Mouse (Mus musculus) urinary bladder, postnatal 36 days (tissue): Measurements from ENCODE around the gene Drg1.

Source experiments
- DNase-seq, 2 experiments: peaks; one replicate each; pipeline ENCODE4 v3.0.0; 2022; ENCODE audit warnings: low spot score in 2 of 2, mixed read lengths in 1 of 2

Gene Drg1

DNA sequence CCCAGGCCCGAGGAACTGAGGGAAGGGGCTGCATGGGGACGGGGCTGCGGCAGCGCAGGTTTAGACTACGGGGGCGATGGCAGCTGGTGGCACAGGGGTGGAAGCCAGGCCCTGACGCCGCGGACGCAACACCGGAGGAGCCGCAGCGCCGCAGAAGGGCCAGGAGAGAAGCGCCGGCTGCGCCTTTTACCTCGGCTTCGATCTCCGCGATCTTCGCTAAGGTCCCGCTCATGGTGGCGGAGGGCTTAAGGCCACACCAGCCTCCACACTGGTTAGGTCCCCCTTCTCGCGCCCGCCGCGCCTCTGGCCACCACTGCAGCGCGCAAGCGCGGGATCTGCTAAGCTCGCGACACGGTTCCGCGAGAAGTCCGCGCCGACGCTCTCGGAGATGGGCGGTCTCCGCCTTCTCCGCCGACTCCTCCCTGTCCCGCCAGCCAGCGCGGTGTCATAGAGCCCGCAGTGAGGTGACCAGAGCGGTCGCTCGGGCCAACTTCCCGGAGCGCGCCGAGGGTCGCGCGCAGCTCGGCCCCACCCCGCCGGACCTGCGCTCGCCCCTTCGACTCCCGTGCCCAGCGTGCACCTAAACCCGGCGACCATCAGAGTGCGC, at the start of gene Drg1:
Gene Drg1, minus strand, starts transcription at position 337 of the 607 bp plus-strand sequence.
- DNase-seq = peak; percentile 84 to 93

DNA sequence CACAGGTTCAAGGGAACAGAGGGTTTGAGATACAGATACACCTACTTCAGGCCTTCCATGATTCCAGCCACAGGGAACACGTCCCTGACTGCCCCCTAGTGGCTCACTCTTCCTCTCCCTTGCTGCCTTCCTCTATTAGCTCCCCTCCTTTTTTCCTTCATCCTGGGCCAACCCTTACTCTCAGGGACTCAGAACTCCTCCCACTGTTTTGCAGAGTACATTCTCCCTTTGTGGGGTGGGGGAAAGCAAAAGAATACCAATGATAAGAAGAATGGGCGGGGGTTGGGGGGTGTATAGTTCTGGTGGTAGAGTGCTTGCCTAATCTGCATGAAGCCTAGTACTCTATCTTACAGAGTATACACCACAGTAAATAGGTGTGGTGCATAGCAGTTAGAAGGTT, 47.9 kb upstream of the Drg1 start:
- DNase-seq = peak in 1 of 2 experiments; percentile 33

DNA sequence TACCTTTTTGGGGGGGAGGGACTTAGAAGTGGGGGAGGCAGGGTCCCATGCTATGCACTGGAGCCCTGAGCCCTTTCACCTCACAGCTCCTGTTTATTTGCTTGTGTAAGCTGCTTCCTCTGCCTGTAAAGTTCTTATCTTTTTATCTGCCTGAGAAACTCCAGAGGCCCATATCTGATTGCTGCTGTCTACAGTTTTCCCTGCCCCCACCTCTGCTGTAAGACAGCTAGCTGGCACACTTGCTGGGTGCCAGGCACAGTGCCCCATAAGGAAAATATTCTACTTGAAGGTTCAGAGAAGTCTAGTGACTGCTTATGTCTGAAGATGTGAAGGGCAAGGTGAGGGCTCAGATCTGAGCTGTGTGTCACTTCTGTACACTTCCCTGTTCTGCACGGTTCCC, 47.1 kb upstream of the Drg1 start:
- DNase-seq = peak in 1 of 2 experiments; percentile 32

DNA sequence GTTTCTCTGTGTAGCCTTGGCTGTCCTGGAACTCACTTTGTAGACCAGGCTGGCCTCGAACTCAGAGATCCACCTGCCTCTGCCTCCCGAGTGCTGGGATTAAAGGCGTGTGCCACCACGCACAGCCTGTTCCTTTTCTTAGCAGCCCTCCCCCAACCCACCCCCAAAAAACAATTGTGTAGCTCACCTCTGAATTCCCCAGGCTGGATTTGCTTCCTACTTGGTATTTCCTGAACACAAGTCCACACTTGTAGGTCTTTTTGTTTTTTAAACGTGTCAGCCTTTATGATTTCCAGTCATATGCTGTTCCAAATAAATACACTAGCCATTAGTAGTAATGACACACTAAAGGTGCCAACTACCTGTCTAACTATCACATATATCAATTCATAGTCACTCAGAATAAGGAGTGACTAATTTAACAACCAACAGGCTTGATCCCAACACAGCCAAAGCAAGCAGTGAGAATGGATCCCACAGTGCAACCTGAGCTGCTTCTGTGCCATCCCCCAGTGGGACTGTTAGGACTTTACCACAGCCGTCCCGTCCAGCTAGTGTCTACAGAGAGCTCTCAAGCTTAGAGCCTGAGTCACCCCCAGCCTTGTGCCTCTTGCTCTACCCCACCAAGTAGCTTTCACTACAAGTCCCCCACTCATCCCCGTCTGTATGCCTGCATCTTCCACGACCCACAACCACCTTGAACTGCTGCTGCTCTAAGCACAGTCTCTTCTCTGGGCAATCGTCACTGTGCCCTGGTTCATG, 45.6 kb upstream of the Drg1 start:
- no peak for DNase-seq

DNA sequence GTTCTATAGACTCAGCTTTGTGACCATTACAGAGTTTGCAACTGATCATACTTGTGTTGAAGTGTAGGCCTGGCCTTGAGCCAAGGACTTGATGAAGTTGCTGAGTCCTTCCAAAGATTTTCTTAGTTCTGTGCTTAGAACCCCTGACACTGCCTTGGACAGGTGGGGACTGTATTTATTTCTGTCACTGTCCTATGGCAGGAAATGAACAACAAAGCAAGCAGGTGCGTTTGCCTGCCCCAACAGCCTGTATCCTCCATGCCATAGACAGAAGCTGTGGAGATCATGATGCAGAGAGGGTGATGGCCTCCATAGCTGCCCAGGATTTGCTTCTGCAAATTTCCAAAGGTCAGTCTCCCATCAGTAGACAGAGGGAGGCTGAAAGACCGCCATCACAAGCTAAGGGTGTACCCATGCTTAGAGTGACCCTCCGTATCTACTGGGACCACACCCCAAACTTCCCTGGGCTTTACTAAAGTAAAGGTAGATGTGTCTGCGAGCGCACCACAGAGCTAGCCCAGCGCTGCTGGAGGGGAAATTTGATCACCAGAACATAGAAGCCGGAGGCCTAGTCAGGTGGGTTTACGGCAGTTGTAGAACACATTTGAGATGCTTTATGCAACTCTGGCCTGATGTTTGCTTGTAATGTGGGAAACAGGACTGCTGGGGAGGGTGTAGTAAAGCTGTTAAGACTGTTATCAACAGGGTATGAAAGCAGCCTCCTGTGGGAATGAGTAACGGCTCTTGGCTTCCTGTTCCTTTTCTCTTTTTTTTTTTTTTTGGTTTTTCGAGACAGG, 44.8 kb upstream of the Drg1 start:
- no peak for DNase-seq

DNA sequence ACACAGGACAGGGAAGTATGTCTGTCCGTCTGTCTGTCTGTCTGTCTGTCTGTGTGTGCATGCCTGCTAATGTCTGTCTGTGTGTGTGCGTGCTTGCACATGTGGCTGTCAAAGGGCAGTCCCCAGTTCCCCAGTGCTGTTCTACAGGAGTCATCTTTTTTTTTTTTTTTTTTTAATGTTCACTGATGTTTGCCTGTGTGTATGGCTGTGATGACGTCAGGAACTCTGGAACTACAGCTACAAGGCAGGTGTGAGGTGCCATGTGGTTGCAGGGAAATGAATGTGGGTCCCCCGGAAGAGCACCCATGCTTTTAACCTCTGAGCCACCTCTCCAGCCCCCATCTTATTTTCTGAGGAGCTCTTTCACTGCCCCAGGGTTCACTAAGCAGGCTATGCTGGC, 43.7 kb upstream of the Drg1 start:
- DNase-seq = no peak

DNA sequence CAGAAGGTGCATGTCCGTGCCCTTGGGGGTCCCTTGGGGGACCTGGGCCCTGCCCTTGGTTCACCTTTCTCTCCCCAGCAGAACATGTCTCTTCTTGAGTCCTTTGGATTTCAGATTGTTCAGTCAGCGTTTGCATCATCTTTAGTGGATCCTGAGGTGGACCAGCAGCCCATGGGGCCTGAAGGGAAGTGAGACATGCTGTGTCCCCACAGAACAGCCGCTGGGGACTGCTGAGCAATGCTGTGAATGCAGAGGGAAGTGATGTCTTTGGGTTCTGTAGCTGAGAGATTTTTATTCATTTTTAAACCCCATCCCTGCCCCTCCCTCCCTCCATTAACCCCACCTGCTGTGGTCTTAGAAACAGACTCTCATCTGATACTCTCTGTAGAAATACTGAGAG, 41.7 kb upstream of the Drg1 start:
- DNase-seq = no peak

DNA sequence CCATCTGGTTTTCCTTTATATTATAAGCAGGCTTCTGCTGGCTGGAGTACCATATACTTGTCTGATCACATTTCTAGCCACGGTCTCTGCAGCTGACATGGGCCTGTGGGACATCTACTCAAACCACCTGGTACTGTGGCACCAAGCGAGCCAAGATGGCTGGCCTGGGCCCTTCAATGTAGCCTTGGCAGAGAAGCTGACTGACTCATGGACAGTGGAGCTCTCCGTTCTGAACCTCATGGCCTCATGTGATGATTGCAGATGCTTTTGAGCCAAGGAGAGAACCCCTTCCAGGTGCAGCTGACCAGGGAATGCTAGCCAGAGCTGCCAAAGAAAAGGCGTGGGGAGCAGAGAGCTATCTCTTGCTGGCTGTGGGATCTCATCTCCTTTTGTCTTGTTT, 39.6 kb upstream of the Drg1 start:
- DNase-seq = no peak

DNA sequence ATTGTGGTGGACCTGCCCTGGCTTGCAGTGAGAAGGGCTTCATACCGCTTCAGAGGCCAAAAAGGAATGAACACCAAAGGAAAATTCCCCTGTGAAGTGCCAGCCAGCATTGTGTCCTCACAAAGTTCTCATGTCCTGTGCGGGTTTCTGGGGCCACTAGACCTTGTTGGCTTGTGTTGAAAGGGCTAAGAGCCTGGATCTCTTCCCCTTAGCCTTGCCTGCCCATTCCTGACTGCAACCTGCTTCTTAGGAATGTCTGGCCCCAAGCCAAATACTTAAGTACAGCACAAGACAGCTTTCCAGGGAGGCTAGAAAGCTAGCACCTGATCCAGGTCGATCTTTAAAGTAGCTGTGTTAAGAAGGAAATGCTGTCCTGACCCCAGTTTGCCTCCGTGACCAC, 36.6 kb upstream of the Drg1 start:
- no peak for DNase-seq

DNA sequence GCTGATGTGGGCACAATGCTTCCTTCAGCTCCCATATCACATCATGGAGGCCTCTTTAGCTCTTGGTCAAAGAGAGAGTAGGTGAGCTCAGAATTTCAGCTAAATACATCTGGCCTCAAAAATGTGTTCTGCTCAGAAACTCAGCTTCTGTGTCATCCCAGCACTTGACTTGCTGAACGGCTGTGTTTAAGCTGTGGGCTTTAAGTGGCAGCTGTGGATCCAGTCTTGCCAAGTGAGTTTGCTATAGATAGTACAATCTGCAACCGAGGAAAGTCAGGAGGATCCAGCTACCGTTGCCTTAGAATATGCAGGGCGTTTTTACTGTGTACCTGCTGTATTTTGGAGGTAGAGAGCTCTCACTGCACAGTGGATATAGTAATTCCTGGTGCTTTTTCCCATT, 36.2 kb upstream of the Drg1 start:
- DNase-seq = no peak

DNA sequence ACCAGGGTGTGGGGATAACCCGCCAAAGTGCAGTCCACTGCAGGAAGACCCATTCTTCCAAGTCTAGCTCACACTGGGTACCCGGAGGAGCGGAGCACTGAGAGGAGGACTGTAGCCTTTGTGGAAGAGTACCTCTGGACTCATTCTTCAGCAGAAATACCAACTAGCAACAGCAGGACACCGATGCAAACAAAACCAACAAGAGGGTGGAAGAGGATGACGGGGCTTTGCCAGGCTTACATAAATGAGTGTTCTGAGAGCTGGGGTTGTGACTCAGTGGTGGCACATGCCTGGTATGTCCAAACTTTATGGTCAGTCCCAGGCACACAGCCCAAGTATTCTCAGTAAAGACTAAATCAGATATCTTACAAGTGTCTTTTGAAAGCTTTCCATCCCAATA, 34.9 kb upstream of the Drg1 start:
- no peak for DNase-seq

DNA sequence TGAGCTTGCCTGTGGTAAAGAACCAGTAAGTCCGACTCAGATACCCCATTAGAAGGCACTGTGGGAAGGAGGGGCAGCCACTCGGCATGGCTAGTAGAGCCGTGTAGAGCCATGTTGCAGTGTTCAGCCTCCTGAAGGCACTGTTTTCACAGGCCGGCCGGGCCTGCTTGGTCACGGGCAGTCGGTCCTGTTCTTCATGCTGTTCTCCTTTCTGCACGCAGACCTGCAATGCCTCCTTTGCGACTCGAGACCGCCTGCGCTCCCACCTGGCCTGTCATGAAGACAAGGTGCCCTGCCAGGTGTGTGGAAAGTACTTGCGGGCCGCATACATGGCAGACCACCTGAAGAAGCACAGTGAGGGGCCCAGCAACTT, 32.6 kb upstream of the Drg1 start:
- no peak for DNase-seq

DNA sequence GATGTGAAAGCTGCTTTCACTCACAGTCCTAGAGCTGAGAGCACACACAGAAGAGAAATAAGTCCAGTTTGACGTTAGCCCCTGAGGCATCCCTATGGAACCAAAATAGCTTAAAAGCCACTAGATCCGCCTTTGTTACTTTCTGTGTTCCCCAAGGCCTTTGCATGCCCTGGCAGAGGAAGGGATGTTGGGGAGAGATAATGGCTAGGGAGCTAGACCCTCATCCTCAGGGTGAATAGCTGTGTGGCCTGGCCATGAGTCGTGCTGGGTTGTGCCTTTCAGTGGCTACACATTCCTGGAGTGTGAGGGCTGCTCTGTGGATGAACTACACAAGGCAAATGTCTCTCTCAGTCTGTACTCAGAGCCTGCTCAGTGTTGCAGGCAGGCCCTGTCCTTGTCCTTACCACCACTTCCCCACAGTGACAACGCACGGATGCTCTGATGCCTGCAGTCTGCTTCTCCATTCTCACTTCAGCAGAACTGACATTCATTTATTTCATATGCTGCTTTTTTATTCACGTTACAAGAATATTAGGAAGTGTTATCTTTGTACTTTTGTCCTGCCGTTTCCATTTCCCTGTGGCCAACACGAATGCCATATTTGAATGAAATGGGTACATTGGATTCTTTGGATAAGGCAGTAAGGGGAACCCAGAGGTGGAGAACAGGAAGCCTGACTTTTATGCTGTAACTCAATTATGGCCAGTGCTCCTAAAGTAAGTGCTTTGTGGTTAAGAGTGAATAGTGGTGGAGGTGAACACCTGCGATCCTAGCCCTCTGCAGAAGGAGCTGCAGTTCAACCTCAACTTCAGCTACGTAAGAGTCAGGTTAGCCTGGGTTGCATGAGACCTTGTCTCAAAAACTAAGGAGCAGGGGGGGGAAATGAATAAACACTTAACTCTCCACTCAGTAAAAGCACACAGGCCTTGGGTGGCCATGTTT, 31.9 kb upstream of the Drg1 start:
- DNase-seq = no peak

DNA sequence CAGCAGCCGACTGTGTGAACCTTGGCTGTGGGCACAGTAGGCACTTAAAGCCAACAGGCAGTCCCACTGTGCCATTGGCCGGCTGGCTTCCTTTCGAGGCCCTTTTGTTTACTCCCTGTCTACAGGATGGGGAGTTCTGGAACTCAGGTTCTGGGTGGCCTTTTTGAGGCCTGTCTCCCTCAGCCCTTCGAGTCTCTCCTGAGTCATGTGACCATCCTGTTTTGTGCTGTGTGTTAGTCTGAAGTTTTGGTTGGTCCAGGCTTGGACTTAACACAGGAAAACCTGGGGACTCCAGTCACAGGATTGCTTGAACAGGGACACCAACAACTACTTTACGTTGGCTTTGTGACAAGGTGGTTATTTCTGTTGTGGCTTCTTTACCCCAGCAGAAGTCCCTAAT, 29.8 kb upstream of the Drg1 start:
- no peak for DNase-seq

DNA sequence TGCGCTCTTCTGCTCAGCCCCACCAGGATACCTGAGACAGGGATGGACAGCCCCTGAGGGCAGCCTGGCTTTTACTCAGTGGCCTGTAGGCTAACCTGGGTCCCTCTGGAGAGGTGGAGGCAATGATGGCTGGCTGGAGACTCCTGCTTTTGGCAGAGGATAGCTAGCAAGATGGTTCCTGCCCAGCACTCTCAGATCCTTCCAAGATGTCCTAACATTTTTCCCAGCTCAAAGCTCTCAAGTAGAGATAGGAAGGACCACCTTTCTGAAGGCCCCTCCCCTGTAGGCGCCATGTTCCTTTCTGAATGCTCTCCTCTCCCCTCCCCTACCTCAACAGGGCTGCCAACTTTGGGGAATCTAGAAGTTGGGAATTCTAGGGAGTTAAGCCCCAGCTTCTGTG, 28.4 kb upstream of the Drg1 start:
- DNase-seq = no peak

DNA sequence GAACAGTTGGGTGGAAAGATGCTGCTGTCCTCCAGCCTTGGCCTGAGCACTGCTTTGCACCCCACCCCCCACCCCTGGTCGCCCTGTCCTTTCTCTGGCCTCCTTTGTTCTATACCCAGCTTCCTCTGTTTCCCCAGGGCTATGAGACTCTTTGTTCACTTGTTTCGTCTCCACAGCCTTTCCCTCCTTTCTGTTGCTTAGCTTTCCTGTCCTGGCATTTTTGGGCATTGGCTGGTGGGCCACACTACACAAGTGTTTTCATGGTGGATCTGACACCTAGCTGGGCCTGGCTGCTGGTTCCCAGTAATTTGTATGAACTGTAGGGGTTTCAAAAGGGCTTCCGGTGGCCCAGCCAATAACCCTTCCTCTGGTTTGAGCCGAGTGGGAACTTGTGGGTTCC, 27.1 kb upstream of the Drg1 start:
- DNase-seq = no peak

DNA sequence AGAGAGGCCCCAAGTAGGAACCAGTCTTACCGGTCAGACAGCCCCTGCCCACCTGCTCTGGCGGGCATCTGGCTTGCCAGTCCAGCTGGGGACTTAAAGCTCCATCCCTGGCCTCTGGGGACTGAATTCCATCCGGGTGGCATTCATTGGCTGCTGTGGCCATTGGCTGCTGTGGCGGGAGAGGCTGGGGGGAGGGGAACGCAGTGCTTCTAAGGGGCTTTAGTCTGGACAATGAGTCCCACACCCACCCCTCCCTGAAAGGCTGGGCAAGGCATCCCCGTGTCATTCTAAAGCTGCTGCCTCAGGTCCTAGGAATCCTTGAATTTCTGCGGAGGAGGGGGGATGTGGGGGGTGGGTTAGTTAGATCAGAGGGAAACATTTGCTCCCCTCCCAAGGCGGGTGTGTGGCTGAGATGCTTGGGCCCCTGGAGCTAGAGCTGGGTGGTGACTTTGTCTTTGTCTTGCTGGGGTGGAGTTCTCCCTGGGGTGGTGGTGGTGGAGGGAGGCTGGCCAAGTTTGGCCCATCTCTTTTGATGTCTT, 26.6 kb upstream of the Drg1 start:
- peak; percentile 42 to 45 for DNase-seq

DNA sequence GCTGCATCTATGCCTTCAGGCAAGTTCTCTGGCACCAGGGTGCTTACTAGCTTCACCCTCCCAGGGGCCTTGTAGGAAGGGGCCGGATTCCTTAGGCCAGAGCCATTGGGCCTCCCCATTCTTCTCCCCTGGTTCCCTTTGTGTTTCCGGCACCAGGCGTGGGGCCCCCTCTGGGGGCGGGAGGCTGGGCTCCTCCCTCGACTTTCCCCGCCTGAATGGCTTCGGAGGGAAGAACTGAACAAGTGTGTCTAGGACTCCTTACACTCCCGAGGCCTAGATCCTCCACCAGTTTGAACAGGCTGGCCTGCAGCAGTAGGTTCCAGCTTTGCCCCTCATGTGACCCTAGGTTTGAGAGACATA, 25.8 kb upstream of the Drg1 start:
- DNase-seq = peak; percentile 48 to 56

DNA sequence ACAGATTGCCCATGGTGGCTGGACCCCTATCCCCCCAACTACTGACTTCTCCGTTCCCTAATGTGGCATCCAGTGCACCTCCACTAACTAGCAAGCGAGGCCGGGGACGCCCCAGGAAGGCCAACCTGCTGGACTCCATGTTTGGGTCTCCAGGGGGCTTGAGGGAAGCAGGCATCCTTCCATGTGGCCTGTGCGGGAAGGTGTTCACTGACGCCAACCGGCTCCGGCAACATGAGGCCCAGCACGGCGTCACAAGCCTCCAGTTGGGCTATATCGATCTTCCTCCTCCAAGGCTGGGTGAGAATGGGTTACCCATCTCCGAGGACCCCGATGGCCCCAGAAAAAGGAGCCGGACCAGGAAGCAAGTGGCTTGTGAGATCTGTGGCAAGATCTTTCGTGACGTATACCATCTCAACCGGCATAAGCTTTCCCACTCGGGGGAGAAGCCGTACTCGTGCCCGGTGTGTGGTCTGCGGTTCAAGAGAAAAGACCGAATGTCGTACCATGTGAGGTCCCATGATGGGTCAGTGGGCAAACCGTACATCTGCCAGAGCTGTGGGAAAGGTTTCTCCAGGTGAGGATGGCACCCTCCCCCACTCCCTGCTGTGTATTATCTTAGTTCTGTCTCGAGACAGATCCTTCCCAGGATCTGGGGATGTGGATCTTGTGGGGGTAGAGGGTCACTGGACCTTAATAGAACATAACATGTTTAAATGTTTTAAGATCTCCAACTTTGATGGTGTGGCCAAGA, 25.3 kb upstream of the Drg1 start:
- no peak for DNase-seq

DNA sequence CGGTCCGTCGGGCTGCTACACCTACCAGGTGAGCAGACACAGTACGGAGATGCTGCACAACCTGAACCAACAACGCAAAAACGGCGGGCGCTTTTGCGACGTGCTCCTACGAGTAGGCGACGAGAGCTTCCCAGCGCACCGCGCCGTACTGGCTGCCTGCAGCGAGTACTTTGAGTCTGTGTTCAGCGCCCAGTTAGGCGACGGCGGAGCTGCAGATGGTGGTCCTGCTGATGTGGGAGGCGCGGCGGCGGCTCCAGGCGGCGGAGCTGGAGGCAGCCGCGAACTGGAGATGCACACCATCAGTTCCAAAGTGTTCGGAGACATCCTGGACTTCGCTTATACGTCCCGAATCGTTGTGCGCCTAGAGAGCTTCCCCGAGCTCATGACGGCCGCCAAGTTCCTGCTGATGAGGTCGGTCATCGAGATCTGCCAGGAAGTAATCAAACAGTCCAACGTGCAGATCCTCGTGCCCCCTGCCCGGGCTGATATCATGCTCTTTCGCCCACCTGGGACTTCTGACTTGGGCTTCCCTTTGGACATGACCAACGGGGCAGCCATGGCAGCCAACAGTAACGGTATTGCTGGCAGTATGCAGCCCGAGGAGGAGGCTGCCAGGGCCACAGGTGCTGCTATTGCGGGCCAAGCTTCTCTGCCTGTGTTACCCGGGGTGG, 24.6 kb upstream of the Drg1 start:
- DNase-seq = peak in 1 of 2 experiments; percentile 43
